Mouse (Mus musculus): ENCODE data around the gene Olfr958.

Gene Olfr958

DNA sequence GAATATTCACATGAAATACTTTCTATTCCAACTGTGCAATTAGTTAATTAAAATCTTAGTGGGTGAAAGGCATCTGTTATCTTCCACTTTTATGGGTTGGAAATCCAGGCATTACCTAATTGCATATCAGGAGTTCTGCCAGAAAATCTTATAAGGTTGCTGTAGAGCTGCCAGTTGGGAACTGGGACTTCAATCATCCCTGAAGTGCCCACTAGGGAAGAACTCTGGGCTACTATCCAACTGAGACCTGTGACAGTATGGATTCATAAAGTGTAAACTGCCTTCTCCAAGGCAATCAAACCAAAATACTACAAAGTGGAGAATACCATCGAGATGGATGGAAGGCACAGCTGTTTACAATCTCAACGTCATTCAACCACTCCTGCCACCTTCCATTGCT is at the start of gene Olfr958:
Gene Olfr958, minus strand, starts transcription at position 109 of the 400 bp plus-strand sequence.
- DNase-seq (ENCODE audit: low spot score in 2 of 2) = no peak

DNA sequence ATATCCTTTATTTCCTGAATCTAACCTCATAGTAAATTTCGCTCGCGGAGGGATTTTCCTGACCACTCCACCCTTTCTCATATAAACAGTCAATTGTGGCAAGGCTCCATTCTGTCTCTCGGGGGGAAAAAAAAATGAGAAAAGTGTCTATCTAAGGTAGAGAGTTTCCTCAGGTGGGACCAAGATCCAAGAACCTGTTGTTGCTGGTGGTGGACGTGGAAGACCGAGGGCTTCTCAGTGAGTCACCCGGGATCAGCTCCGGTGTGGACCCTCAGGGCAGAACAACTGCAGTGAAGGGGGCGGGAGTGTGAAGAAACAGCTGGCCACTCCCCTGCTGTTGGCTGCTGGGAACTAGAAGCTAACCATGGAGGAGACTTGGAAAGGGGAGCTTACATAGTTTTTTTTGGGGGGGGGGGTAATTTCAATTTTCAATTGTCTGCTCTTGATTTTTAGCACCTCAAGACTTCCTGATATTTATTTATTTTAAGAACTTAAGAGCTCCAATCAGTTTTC is 49.5 kb upstream of the Olfr958 start:
- no peak for DNase-seq (ENCODE audit: low spot score in 2 of 2)

DNA sequence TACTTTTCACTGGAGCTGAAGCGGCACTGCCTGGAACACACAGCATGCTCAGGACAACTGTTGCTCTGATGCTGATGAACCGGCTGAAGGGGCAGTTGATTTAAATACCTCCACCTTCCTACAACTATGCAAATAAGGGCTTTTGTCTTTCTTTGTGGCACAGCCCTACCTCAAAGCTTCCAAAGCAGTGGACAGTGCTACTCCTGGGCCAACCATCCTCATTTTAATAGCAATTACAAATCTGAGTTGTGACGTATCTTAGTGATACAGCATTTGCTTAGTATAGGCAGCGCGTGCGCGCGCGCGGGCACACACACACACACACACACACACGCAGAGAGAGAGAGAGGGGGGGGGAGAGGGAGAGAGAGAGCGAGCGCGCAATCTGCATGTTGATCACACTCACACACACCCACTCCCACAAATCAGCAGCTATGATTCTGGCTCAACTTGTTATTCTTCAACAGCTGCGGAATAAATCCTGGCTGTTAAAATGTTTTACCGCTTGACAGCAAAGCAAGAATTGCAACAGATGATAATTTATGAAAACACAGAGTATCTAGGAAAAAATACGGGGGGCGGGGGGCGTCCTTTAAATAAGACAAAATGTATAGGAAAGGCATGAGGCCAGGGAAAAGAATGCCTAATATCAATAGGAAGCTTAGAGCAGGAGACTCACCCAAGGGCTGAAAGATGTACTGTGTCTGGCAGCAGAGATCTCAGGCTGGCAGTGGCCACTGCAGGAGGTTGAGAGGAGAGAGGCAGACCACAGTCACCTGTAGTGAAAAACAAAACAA is 48.9 kb upstream of the Olfr958 start:
- no peak for DNase-seq (ENCODE audit: low spot score in 2 of 2)

DNA sequence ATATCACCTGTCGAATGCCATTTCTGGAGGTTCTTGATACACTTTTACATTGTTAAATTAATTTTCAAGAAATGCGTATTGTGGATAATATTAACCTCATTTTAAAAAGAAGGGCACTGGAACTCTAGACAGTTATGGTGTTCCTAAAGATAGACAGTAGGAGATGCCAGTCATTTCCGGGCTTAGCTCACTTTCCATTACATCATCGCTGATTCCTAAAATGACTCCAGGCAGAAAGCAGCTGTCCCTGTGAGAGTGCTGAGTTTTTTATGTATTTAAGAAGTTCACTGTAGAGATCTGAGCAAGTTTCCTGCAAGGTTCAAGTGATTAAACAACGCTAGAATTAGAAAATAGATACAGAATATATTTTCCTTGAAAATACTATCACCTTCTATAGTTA is 23.2 kb upstream of the Olfr958 start:
- no peak for DNase-seq (ENCODE audit: low spot score in 2 of 2)

DNA sequence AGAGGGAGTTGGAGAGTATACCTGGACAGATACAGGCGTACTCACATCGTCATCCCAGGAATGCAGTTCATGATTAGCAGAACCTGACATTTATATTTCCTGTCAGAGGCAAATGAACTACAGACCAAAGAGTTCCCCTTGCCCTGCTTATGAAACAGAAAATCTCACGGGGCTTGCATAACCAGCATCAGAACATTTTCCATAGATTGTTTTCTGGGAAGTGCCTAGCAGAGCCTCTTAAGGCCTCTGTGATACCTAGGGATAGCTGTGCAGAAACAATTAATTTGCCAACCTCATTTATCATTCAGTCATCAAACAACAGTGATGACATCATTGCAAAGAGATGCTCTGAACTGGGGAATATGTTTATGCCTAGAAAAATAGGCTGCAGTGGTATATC is 21.6 kb upstream of the Olfr958 start, which contains the start of gene Olfr959:
Gene Olfr959, minus strand, starts transcription at position 101 of the 400 bp plus-strand sequence.
- DNase-seq (ENCODE audit: low spot score in 2 of 2) = no peak

DNA sequence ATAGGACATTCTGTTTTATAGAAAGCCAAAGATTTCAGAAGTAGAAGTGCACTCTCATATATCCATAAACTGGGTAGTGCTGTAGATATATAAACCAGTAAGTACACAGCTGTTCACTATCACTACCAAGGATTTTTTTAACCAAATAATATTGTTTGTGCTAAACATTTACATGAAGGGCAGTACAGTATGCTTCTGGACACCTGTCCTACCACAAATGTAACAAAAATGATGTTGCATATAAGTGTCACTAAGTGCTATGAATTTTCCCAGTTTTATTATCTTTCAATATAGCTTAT is 4.4 kb upstream of the Olfr958 start:
- no peak for DNase-seq (ENCODE audit: low spot score in 2 of 2)

DNA sequence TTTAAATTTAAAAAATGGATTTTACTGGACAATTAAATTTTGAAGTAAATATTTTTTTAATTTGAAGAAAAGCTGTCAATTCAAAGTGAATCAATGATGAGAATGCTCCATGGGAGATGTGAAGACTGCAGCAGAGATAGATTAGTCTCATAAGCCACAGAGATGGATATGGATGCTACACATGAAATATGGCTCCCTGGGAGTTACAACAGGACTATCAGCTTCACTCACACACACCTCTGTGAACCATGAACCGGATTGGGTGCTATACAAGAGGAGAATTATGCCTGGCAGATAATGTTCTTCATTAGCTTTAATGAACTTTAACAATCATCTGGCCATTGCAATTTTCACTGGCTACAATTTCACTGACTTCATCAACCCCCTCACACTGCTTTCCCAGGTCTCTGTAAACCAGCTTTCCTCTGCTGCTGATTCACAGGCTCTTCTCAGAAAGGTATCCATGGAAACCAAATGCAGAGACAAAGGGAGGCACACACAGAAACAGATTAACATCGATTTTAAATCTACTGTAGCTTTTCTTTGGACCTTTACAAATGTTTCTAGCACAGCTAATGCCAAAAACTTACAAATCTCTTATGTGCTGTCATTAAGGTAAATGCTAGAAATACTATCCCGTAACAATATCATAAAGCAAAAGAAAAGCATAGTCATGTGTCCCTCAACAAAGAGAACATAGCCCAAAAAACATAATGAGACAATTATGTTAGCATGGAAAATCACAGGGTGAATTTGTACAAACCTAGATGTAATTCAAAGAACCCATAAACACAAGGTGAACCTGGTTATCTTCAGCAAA is 3.9 kb upstream of the Olfr958 start:
- DNase-seq (ENCODE audit: low spot score in 2 of 2) = no peak

DNA sequence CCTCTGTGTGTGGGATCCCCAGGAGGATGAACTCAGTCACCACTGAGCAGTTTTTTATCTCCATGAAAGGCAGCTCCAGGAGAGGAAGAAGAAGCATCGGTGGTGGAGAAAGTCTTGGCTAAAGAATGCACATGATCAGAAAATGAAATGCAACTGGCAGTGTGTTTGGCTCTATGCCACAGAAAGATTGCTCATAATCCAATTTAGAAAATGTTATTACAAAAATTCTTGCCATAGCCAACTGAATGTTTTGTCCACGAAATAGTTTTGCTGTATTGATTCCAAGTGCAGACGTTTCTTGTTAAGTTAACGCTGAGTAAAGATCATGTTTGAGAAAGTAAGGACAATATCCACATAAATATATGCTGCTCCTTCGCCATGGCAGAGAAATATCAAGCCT is 3.0 kb downstream of the Olfr958 start:
- DNase-seq (ENCODE audit: low spot score in 2 of 2) = no peak

DNA sequence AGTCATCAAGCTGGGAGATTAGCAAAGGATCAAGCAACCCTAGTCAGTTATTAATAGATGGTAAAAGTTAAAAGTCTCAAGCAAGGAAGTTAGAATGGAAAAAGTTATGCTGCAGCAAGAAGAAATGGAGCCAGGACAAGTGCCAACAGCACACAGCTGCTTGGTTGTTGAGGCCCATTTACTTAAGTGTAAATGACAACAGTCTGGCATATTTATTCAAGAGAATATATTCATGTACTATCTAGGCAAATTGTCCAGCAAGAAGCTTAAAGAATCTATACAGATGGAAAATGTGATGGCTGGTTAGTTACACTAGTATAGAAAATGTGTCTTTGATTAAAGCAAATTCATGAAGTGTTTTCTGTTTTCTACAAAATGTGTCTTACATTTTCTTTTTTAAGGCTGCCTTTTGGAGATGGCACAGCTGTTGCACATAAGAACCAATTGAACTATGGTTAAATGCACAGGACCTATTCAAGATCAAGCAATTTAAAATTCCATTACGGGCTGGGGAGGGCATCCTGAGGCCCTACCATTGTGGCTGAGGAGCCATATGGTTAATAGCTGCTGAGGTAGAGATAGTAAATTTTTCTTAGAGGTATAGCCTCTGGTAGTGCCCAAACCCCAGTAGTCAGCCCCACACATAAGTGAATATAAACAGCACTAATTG is 30.1 kb downstream of the Olfr958 start:
- DNase-seq (ENCODE audit: low spot score in 2 of 2) = no peak

DNA sequence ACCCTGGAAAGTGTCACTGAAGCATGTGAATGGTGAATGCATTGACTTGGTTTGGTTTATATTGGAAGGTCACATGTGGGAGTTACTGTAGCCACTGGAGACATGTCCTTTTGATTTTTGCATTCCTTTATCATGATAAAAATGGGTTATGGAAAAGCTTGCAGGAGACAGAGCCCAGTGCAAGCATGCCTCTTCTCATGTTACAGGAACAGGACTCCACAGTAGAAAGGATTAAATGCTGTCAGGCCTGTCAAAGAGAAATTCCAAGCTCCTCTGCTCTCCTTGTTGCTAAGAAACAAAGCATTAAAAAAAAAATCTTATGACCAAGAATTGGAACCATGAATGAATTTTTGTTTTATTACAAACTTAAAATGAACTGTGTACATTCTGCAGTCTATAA is 35.3 kb downstream of the Olfr958 start:
- no peak for DNase-seq (ENCODE audit: low spot score in 2 of 2)

DNA sequence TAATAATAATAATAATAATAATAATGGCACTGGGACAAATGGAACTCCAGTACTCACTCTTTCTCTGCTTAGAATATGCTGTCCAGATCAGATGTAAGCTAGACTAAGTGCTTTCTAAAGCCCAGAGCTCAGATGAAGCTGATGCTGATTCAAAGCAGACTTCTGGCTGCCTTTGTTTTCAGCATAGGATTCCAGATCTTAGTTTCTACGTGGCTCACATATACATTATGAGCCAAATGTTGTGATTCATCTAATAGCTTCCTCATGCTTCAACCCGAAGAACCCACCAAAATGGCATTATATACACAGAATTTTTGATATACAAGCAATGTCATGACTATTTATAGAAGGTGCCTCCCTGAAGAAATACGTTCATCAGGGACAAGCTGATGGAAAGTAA is 38.3 kb downstream of the Olfr958 start, which contains the start of gene Olfr957:
Gene Olfr957, minus strand, starts transcription at position 279 of the 400 bp plus-strand sequence.
- DNase-seq (ENCODE audit: low spot score in 2 of 2) = no peak

DNA sequence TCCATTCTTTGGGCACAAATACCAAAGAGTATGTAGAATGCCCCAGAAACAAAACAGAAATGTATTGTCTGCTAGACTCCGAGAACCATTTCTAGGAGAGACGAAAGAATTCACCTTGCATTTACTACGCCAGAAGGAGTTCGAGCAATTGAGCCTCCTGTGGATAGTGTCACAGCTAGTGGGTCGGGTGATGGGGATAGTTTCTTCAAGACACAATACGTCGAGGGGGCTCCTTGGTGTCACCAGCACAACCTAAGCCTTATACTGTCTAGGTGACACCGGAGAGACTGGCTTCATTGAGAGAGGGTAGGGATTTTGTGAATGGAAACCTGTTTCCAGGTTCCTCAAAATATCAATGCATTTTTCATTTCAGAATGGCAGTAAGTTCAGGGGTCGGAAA is 44.4 kb downstream of the Olfr958 start:
- no peak for DNase-seq (ENCODE audit: low spot score in 2 of 2)

DNA sequence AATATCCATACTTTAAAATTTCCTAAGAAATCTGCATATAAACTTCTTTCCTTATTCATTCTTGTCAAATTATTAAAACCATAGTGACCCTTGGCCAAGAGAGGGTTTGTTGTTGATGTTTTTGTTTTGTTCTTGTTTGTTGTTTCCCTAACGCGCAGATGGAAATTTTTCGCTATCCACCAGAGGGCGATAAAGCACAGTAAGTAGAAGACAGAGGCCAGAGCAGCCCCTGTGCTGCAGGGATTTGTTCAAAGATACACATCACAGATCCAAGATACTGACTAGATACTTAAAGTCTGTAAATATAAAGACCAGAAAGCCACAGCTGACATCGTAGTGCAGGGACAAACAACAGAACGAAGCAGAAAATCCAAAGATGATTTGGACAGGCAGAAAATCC is 44.9 kb downstream of the Olfr958 start:
- DNase-seq (ENCODE audit: low spot score in 2 of 2) = no peak
